Mouse (Mus musculus): ENCODE results near the gene Tssc4.

DNA sequence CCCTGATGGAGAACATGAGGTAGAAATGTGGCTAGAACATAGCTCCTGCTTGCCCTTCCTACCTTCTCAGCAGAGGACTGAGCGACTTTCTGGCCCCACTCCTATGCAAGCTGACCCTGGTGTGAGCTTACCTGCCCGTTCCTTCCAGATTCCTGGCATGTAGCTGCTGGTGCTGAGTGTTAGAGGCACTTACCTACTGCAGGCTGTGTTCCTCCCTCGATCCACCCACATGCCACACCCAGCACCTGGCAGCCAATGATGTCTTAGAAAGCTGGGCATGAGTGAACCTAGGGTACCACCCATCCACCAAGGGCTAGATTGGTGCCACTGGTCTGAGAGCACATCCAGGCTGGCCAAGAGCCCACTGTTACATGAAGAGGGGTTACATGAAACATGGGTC lies 24.8 kb downstream of the Tssc4 start:
- no peak for TF ChIP-seq POLR2A (IDR thresholded peaks at IDR 0.05; ENCODE audit: borderline replicate concordance, low read depth, low read length)
- no peak for TF ChIP-seq CTCF (IDR thresholded peaks at IDR 0.05; ENCODE audit: low read depth, low read length)

All from bone marrow macrophage, adult 2 months (primary cell).